Mouse (Mus musculus) liver, embryonic 15.5 days (tissue): ENCODE measurements at regions not wholly inside any gene's neighbourhood (a gene's known extent, or its start where the extent isn't known, plus 50 kb on each side); places are given as distances from the start of the nearest gene placed in this dataset.

Source experiments
- ATAC-seq: fragments of 200-750 bp; cut with Nextera tagmentation; 2 replicates; pipeline ENCODE4 v1.8.0; 2017; ENCODE audit warnings: moderate number of reproducible peaks, mild to moderate bottlenecking, moderate library complexity; ENCODE audit not compliant: insufficient read depth
- H3K27ac ChIP-seq: fragments of 300-500 bp; sonication (generic); replicated peaks from 2 replicates; pipeline ENCODE4 v1.5.1; 2015; ENCODE audit warnings: mild to moderate bottlenecking, inconsistent platforms
- H3K27me3 ChIP-seq: fragments of 300-500 bp; sonication (generic); 2 replicates; pipeline ENCODE4 v1.6.1; 2015; ENCODE audit warnings: mild to moderate bottlenecking, inconsistent platforms
- H3K36me3 ChIP-seq: fragments of 300-500 bp; sonication (generic); replicated peaks from 2 replicates; pipeline ENCODE4 v1.6.1; 2015; ENCODE audit warnings: moderate library complexity, mild to moderate bottlenecking, inconsistent platforms
- H3K4me1 ChIP-seq: fragments of 300-500 bp; sonication (generic); replicated peaks from 2 replicates; pipeline ENCODE4 v1.6.1; 2015; ENCODE audit warnings: inconsistent platforms
- H3K4me2 ChIP-seq: fragments of 300-500 bp; sonication (generic); 2 replicates; pipeline ENCODE4 v1.6.1; 2015; ENCODE audit warnings: moderate library complexity, mild to moderate bottlenecking, inconsistent platforms
- H3K4me3 ChIP-seq: fragments of 300-500 bp; sonication (generic); replicated peaks from 2 replicates; pipeline ENCODE4 v1.5.1; 2015; ENCODE audit warnings: mild to moderate bottlenecking, inconsistent platforms
- H3K9ac ChIP-seq: fragments of 300-500 bp; sonication (generic); 2 replicates; pipeline ENCODE4 v1.6.1; 2015; ENCODE audit warnings: moderate library complexity, mild to moderate bottlenecking, inconsistent platforms
- H3K9me3 ChIP-seq: fragments of 300-500 bp; sonication (generic); replicated peaks from 2 replicates; pipeline ENCODE4 v1.6.1; 2016; ENCODE audit warnings: inconsistent platforms
- WGBS: fragments of 180-500 bp; shearing (Covaris S2); methylation state at CpG from one replicate; pipeline ENCODE4 v1.1.7; 2015; ENCODE audit warnings: mixed read lengths; ENCODE audit not compliant: insufficient replicate concordance; 5-methylcytosine and 5-hydroxymethylcytosine counted together

DNA sequence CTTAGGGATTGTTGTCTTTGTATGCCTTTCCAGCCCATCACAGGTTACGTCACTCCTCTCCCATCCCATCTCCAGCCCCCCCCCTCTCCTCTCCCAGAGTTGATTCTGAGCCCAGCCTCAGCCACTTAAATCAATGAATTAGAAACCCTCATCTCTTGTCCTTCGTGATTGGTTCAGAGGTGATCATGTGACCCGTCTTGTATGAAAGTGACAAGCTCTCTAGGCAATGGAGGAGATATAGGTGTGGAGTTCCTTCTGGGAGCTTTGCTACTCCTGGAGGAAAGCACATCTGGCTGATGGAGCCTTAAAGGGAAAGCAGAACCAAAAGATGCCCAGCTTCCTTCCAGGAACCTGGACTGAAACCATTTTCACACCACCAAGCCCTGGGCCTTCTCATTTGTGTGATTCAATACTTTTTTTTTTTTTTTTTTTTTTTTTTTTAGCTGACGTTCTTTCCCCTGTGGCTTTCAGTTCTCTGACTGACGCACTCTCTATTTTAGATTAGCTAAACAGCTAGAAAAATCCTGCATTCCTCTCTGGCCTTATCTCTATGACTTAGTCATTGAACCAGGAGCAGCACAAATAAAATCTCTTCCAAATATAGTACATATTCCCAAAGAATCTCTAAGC is 63.4 kb upstream of the Tlk1 start:
- WGBS, result 58% methylated on average over 5 of the region's 5 CpGs
- Histone ChIP-seq H3K27ac (no peak overlapping the region), H3K27me3 (no peaks in the 10 kb centered on the region; the same call in 1 of the 2 replicates), H3K36me3 (no peaks in the 10 kb centered on the region), H3K4me3 (no peak overlapping the region), H3K4me1 (peaks cover 30% of the 10 kb centered on the region), H3K9me3 (no peaks in the 10 kb centered on the region), H3K9ac (no peak overlapping the region), H3K4me2 (no peak overlapping the region)
- ATAC-seq, result no peak

- Histone ChIP-seq H3K4me2 (no peak overlapping the region), H3K4me1 (peaks cover 30% of the 10 kb centered on the region), H3K27ac (no peak overlapping the region), H3K4me3 (no peak overlapping the region), H3K36me3 (no peaks in the 10 kb centered on the region), H3K9ac (no peak overlapping the region), H3K27me3 (no peaks in the 10 kb centered on the region), H3K9me3 (no peaks in the 10 kb centered on the region)
- WGBS, result 73% methylated on average over 7 of the region's 7 CpGs
- ATAC-seq, result no peak
Observed at GRCm38 (mm10) chr2:70886831-70887230, 61.3 kb upstream of the Tlk1 start.

DNA sequence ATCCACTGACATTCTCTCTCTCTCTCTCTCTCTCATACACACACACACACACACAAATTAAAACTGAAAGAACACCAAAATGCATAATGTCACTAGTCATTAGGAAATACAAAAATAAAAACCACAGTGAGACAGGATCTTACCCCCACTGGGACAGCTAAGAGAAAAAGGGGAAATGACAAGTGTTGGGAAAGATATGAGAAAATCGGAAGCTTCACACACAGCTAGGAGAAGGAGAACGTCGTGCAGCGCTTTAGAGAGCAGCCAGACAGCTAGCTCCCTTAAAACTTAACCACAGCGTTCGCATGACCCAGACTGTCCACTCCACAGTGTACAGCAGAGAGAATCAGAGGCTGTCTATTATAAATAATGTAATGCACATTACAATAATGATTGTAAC is 60.1 kb upstream of the Tlk1 start:
- Histone ChIP-seq H3K4me2 (peak overlapping the region; percentile 23), H3K27ac (no peak overlapping the region), H3K4me1 (peaks cover 30% of the 10 kb centered on the region), H3K9ac (no peak overlapping the region), H3K9me3 (no peaks in the 10 kb centered on the region), H3K4me3 (no peak overlapping the region), H3K27me3 (no peaks in the 10 kb centered on the region), H3K36me3 (no peaks in the 10 kb centered on the region)
- 14% methylated on average over 6 of the region's 6 CpGs for WGBS
- ATAC-seq, result no peak; the same call in 1 of the 2 replicates

DNA sequence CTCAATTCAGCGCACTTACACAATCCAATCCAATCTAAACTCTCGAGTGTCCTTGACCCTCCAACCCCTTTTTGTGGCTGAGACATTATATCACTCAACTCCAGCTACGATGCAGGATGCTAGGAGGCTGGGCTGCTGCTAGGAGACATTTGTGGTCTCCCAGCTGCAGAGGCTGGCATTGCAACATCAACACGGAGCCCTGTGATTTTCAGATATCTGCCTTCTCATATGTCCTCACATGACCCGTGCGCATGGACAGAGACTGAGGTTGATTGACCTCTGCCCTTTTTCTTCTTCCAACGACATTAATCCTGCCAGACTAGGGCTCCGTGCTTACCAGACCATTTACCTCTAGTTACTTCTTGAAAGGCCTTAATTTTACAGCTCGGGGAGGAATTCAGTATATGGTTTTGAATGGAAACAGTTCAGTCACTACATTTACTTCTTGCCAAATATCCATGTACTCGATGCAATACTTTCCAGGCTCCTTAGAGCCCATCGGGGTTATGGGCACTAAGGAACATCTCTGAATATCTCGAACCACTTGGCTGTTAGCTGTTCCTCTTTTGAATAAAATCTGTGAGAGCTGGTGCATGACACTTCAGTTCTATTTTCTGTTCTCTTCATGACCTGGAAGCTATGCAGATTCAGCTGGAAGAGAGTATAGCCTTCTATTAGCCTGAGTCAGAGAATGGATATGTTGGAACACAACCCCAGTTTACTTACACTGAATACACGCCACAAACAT is 52.0 kb upstream of the Tlk1 start:
- H3K4me3 ChIP-seq, result no peak overlapping the region
- no peak overlapping the region for H3K27ac ChIP-seq
- H3K9ac ChIP-seq, result no peak overlapping the region
- H3K27me3 ChIP-seq, result 0 out of 2 replicates have a peak, but pooled peaks cover 3% of the 10 kb centered on the region
- ATAC-seq, result no peak
- WGBS, result 59% methylated on average over 13 of the region's 13 CpGs
- no peaks in the 10 kb centered on the region for H3K9me3 ChIP-seq
- H3K4me1 ChIP-seq, result peaks cover 7% of the 10 kb centered on the region; the same call in 1 of the 2 replicates
- no peak overlapping the region for H3K4me2 ChIP-seq
- H3K36me3 ChIP-seq, result no peaks in the 10 kb centered on the region

GRCm38 (mm10) chr2:70876251-70876650 is 50.7 kb upstream of the Tlk1 start:
- Histone ChIP-seq H3K36me3 (no peaks in the 10 kb centered on the region), H3K9ac (no peak overlapping the region), H3K4me1 (peaks cover 15% of the 10 kb centered on the region), H3K27ac (no peak overlapping the region), H3K9me3 (no peaks in the 10 kb centered on the region), H3K4me3 (no peak overlapping the region), H3K27me3 (0 out of 2 replicates have a peak, but pooled peaks cover 3% of the 10 kb centered on the region), H3K4me2 (no peak overlapping the region)
- 56% methylated on average over 5 of the region's 5 CpGs for WGBS
- ATAC-seq, result no peak
